Mouse (Mus musculus) liver, postnatal 0 days (tissue): ENCODE measurements at regions not wholly inside any gene's neighbourhood (a gene's known extent, or its start where the extent isn't known, plus 50 kb on each side); places are given as distances from the start of the nearest gene placed in this dataset.

ENCODE experiments used
- ATAC-seq: fragments of 200-750 bp; cut with Nextera tagmentation; 2 replicates; pipeline ENCODE4 v1.8.0; 2017; ENCODE audit warnings: mild to moderate bottlenecking, moderate library complexity
- DNase-seq: peaks from one replicate; pipeline ENCODE4 v3.0.0-alpha.2; 2016
- H3K27ac ChIP-seq: fragments of 300-500 bp; sonication (generic); 2 replicates; pipeline ENCODE4 v1.5.1; 2014; ENCODE audit warnings: antibody characterized with exemption, moderate library complexity, mild to moderate bottlenecking, low read depth
- H3K27me3 ChIP-seq: fragments of 300-500 bp; sonication (generic); 2 replicates; pipeline ENCODE4 v1.6.1; 2014; ENCODE audit warnings: low read length, control low read depth, mixed read lengths; ENCODE audit not compliant: insufficient read depth
- H3K36me3 ChIP-seq: fragments of 300-500 bp; sonication (generic); replicated peaks from 2 replicates; pipeline ENCODE4 v1.6.1; 2014; ENCODE audit warnings: mild to moderate bottlenecking, control low read depth, low read length, moderate library complexity, mixed read lengths; ENCODE audit not compliant: insufficient read depth
- H3K4me1 ChIP-seq: fragments of 300-500 bp; sonication (generic); 2 replicates; pipeline ENCODE4 v1.6.1; 2014; ENCODE audit warnings: antibody characterized with exemption, mild to moderate bottlenecking, control low read depth; ENCODE audit not compliant: insufficient read depth
- H3K4me2 ChIP-seq: fragments of 300-500 bp; sonication (generic); 2 replicates; pipeline ENCODE4 v1.6.1; 2014; ENCODE audit warnings: low read depth, mild to moderate bottlenecking, low read length, moderate library complexity, mixed read lengths
- H3K4me3 ChIP-seq: fragments of 300-500 bp; sonication (generic); 2 replicates; pipeline ENCODE4 v1.5.1; 2014; ENCODE audit warnings: low read depth, low read length
- H3K9ac ChIP-seq: fragments of 300-500 bp; sonication (generic); replicated peaks from 2 replicates; pipeline ENCODE4 v1.6.1; 2014; ENCODE audit warnings: mild to moderate bottlenecking, moderate library complexity
- H3K9me3 ChIP-seq: fragments of 300-500 bp; sonication (generic); 2 replicates; pipeline ENCODE4 v1.6.1; 2016; ENCODE audit warnings: mild to moderate bottlenecking, control low read depth, low read length, mixed read lengths
- CTCF ChIP-seq: sonication (generic); IDR thresholded peaks from 2 replicates; pipeline ENCODE4 v1.5.1; 2016; ENCODE audit warnings: antibody characterized with exemption, low read depth
- EP300 ChIP-seq: IDR thresholded peaks from 2 replicates; pipeline ENCODE4 v1.6.1; 2016; ENCODE audit warnings: antibody characterized with exemption, low read depth, mild to moderate bottlenecking
- WGBS: fragments of 180-500 bp; shearing (Covaris S2); extraction: QIAGEN DNeasy Blood & Tissue Kit; methylation state at CpG from one replicate; pipeline ENCODE4 v1.1.7; 2014; ENCODE audit not compliant: insufficient replicate concordance; 5-methylcytosine and 5-hydroxymethylcytosine counted together

DNA sequence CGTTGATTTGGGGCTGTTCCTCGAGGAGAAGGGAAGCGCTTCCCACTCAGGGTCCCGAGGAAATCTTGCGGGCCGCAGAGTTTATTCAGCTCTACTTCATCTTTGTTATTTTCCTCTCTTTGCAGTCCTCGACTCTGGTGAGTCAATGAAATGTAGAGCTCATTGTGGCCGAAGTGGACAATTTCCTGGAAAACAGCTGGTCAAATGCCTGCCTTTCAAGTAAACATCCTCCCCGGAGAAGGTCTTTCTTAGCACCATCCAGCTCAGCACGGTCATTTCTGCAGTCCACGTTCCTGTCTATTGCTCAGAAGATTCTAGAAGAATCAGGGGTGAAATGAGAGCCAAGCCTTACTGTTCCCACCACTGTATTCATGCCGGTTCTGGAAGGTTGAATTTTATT is 133.0 kb downstream of the Bcas1 start:
- Histone ChIP-seq H3K9me3 (no peaks in the 10 kb centered on the region), H3K4me3 (no peak overlapping the region), H3K4me1 (no peaks in the 10 kb centered on the region), H3K27me3 (no peaks in the 10 kb centered on the region), H3K4me2 (no peak overlapping the region), H3K9ac (no peak overlapping the region), H3K27ac (peak overlapping the region; percentile 44; the same call in 1 of the 2 replicates), H3K36me3 (no peaks in the 10 kb centered on the region)
- 53% methylated on average over 12 of the region's 12 CpGs for WGBS
- TF ChIP-seq EP300 (no peak), CTCF (no peak)
- DNase-seq, result no peak
- ATAC-seq, result peak; percentile 15; the same call in 1 of the 2 replicates

GRCm38 (mm10) chr2:170291841-170292655 is 135.6 kb downstream of the Bcas1 start:
- Histone ChIP-seq H3K36me3 (no peaks in the 10 kb centered on the region), H3K4me1 (peaks cover 5% of the 10 kb centered on the region), H3K27me3 (no peaks in the 10 kb centered on the region), H3K9me3 (no peaks in the 10 kb centered on the region), H3K27ac (peak overlapping the region; percentile 46), H3K4me2 (no peak overlapping the region), H3K4me3 (no peak overlapping the region), H3K9ac (0 out of 2 replicates have a peak overlapping the region, but pooled peaks have one; percentile 4)
- no peak for ATAC-seq
- TF ChIP-seq CTCF, result no peak
- no peak for TF ChIP-seq EP300
- no peak for DNase-seq
- WGBS, result 20% methylated on average over 6 of the region's 6 CpGs

- Histone ChIP-seq H3K4me2 (no peak overlapping the region), H3K9me3 (no peaks in the 10 kb centered on the region), H3K36me3 (no peaks in the 10 kb centered on the region), H3K4me1 (peaks cover 5% of the 10 kb centered on the region), H3K9ac (no peak overlapping the region), H3K27ac (no peak overlapping the region), H3K27me3 (no peaks in the 10 kb centered on the region), H3K4me3 (no peak overlapping the region)
- no peak for ATAC-seq
- no peak for DNase-seq
- WGBS, result 78% methylated on average over 9 of the region's 9 CpGs
- no peak for TF ChIP-seq CTCF
These were observed 138.2 kb downstream of the Bcas1 start for GRCm38 (mm10) chr2:170289378-170289960.

DNA sequence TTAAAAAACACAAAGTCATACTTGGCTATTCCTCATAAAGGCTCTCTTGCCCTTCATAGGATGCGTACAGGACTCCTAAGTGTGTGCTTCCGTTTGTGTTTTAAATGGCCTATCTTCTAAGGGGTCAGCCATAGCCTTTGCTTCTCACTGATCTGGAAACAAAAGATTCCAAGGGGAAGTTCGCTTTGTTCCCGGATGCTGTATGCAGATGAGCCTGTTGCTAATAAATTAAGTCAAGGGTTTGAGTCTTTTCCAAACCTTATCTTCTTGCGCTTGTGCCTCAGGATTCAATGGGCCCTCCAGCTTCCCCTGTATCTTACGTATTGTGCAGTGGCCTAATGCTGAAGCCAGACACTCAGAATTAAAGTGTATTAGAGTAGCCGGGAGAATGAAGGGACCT is 138.9 kb downstream of the Bcas1 start:
- DNase-seq, result no peak
- Histone ChIP-seq H3K9me3 (no peaks in the 10 kb centered on the region), H3K4me2 (no peak overlapping the region), H3K4me3 (no peak overlapping the region), H3K27ac (0 out of 2 replicates have a peak overlapping the region, but pooled peaks have one; percentile 24), H3K4me1 (peaks cover 5% of the 10 kb centered on the region), H3K27me3 (no peaks in the 10 kb centered on the region), H3K9ac (no peak overlapping the region), H3K36me3 (no peaks in the 10 kb centered on the region)
- no peak for ATAC-seq
- TF ChIP-seq CTCF (no peak), EP300 (no peak)
- 73% methylated on average over 7 of the region's 7 CpGs for whole genome bisulfite sequencing

DNA sequence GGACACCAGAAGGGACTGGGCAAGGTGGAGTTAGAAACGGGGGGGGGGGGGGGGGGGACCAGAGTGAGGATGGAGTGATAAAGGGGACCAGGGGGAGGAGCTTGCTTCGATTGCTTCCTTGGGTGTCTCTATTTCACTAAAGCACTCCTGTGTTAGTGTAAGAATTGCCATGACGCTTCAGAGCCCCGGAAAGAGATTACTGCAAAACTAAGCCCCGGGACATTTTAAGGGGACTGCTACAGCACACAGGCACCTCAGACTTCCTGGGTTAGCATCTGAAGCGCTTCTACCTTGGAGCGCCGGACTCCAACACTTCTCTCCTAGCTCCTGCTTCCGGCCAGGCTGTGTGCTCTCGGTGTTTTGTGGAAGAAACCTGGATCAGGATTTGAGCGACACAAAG is 139.4 kb downstream of the Bcas1 start:
- DNase-seq (no peak), ATAC-seq (no peak)
- no peaks in the 10 kb centered on the region for H3K27me3 ChIP-seq
- no peaks in the 10 kb centered on the region for H3K9me3 ChIP-seq
- peak overlapping the region; percentile 78 for H3K4me2 ChIP-seq
- 28% methylated on average over 11 of the region's 11 CpGs for WGBS
- no peak overlapping the region for H3K4me3 ChIP-seq
- TF ChIP-seq CTCF (no peak), EP300 (no peak)
- peak overlapping the region; percentile 24; the same call in 1 of the 2 replicates for H3K27ac ChIP-seq
- H3K9ac ChIP-seq, result no peak overlapping the region
- H3K36me3 ChIP-seq, result no peaks in the 10 kb centered on the region
- H3K4me1 ChIP-seq, result peaks cover 5% of the 10 kb centered on the region

DNA sequence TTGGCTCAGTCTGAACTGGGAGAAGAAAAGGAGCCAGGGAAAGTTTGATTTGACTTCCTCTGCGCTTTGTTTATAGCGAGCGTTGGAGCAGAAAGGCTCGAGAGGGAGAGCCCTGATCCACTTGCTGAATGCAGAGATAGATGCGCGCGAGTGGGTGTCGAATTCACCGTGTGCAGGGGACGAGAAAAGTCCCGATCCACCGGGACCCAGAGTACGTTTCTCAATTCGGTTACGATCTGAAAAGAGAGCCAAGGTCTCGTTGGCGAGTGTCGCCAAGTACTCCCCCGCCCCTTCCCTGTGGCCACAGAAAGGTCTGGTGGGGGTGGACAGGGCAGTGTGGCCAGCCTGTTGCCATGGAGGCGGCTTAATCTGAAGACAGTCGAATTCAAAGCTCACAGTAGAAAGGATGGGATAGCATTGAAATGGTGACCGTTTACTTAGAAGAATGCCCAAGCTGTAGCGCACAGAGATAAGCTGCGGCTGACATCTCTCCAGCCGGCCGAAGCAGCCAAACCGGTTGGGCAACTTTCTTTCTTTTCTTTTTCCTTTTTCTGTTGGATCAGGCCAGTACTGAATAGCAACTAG is 139.5 kb upstream of the Zfp217 start:
- Histone ChIP-seq H3K4me3 (peak overlapping the region; percentile 41), H3K27ac (peak overlapping the region; percentile 55; the same call in 1 of the 2 replicates), H3K36me3 (no peaks in the 10 kb centered on the region), H3K27me3 (no peaks in the 10 kb centered on the region), H3K4me1 (peaks cover 5% of the 10 kb centered on the region), H3K9me3 (no peaks in the 10 kb centered on the region), H3K4me2 (peak overlapping the region; percentile 78), H3K9ac (no peak overlapping the region; the same call in 1 of the 2 replicates)
- no peak for TF ChIP-seq CTCF
- TF ChIP-seq EP300, result no peak
- 2% methylated on average over 27 of the region's 27 CpGs for WGBS
- no peak for ATAC-seq
- DNase-seq, result no peak
